Mouse (Mus musculus): Measurements from ENCODE around the gene Lypd9. TPM values are rescaled to one million over a fixed set of nuclear protein-coding genes. Genes with fewer than 3 reads are reported as not detected.
A peak's percentile ranks its signal among the peaks of the same experiment; 100 is the strongest.
"Not testable (repeated sequence)": the region's sequence is repeated elsewhere in the genome, so short reads cannot be mapped to it uniquely, and the experiment has no call there.

The Lypd9 gene
- polyA plus RNA-seq (2012; rRNA removed) (not detected in 2 replicates), polyA plus RNA-seq (2014; fragmentation: Nextera tagmentation; extraction: Ambion mirVana) (not detected in 2 replicates)

- WGBS (ENCODE audit: insufficient replicate concordance): 89% methylated on average over 9 of the region's 9 CpGs
- no peak within 1 kb of the TSS for H3K9ac ChIP-seq (replicated peaks)
- no peak for TF ChIP-seq CTCF (IDR thresholded peaks at IDR 0.05; ENCODE audit: low read depth)
- TF ChIP-seq EP300 (IDR thresholded peaks at IDR 0.05; ENCODE audit: low read depth): no peak
- H3K27me3 ChIP-seq (ENCODE audit: control insufficient read depth, insufficient read depth, low read length): no peaks in the 10 kb centered on the region
- H3K4me3 ChIP-seq (ENCODE audit: insufficient read depth in 1 of 2, low read depth in 2 of 2, low read length in 2 of 2): no peak within 1 kb of the TSS
- no peak within 1 kb of the TSS for H3K4me2 ChIP-seq (ENCODE audit: low read depth)
- DNase-seq (ENCODE audit: low read depth in 3 of 3, low spot score in 3 of 3) (no peak), ATAC-seq (ENCODE audit: insufficient read depth) (no peak)
- no peaks in the 10 kb centered on the region for H3K36me3 ChIP-seq (replicated peaks; ENCODE audit: control insufficient read depth, insufficient read depth, low read depth)
- no peaks in the 10 kb centered on the region for H3K9me3 ChIP-seq (ENCODE audit: control insufficient read depth, low read length)
- H3K27ac ChIP-seq: no peak within 1 kb of the TSS
- no peaks in the 10 kb centered on the region for H3K4me1 ChIP-seq (replicated peaks; ENCODE audit: control insufficient read depth in 2 of 2, insufficient read depth in 2 of 2, low read length in 1 of 2)
These were observed at the start of gene Lypd9 for GRCm38 (mm10) chr11:58452759-58453158. Gene Lypd9 (minus strand): TSS chr11:58452923.

GRCm38 (mm10) chr11:58502472-58502871 lies 49.7 kb upstream of the Lypd9 start, which contains the start of gene Olfr331:
Gene Olfr331 (minus strand): TSS chr11:58502572.
- H3K27me3 ChIP-seq (ENCODE audit: control insufficient read depth, insufficient read depth, low read length); H3K4me3 ChIP-seq (ENCODE audit: insufficient read depth in 1 of 2, low read depth in 2 of 2, low read length in 2 of 2); ATAC-seq (ENCODE audit: insufficient read depth); H3K9ac ChIP-seq (replicated peaks); H3K4me2 ChIP-seq (ENCODE audit: low read depth); H3K36me3 ChIP-seq (replicated peaks; ENCODE audit: control insufficient read depth, insufficient read depth, low read depth); H3K4me1 ChIP-seq (replicated peaks; ENCODE audit: control insufficient read depth in 2 of 2, insufficient read depth in 2 of 2, low read length in 1 of 2); DNase-seq (ENCODE audit: low read depth in 3 of 3, low spot score in 3 of 3); H3K9me3 ChIP-seq (ENCODE audit: control insufficient read depth, low read length); H3K27ac ChIP-seq: not testable (repeated sequence)

- Histone ChIP-seq H3K4me1 (replicated peaks; ENCODE audit: control insufficient read depth in 2 of 2, insufficient read depth in 2 of 2, low read length in 1 of 2) (no peaks in the 10 kb centered on the region), H3K27me3 (ENCODE audit: control insufficient read depth, insufficient read depth, low read length) (no peaks in the 10 kb centered on the region), H3K4me2 (ENCODE audit: low read depth) (no peak overlapping the region), H3K27ac (no peak overlapping the region), H3K4me3 (ENCODE audit: insufficient read depth in 1 of 2, low read depth in 2 of 2, low read length in 2 of 2) (no peak overlapping the region), H3K9ac (replicated peaks) (no peak overlapping the region), H3K9me3 (ENCODE audit: control insufficient read depth, low read length) (no peaks in the 10 kb centered on the region), H3K36me3 (replicated peaks; ENCODE audit: control insufficient read depth, insufficient read depth, low read depth) (no peaks in the 10 kb centered on the region)
- 41% methylated on average over 3 of the region's 3 CpGs for WGBS (ENCODE audit: insufficient replicate concordance)
- ATAC-seq (ENCODE audit: insufficient read depth) (no peak), DNase-seq (ENCODE audit: low read depth in 3 of 3, low spot score in 3 of 3) (no peak)
- TF ChIP-seq CTCF (IDR thresholded peaks at IDR 0.05; ENCODE audit: low read depth): 0 out of 2 replicates have a peak, but pooled peaks have one; percentile 18
- TF ChIP-seq EP300 (IDR thresholded peaks at IDR 0.05; ENCODE audit: low read depth): no peak
These were observed 46.6 kb upstream of the Lypd9 start for GRCm38 (mm10) chr11:58499290-58499689.

- TF ChIP-seq EP300 (IDR thresholded peaks at IDR 0.05; ENCODE audit: low read depth): no peak
- TF ChIP-seq CTCF (IDR thresholded peaks at IDR 0.05; ENCODE audit: low read depth): no peak
- no peak overlapping the region for H3K9ac ChIP-seq (replicated peaks)
- 56% methylated on average over 9 of the region's 9 CpGs for WGBS (ENCODE audit: insufficient replicate concordance)
- H3K36me3 ChIP-seq (replicated peaks; ENCODE audit: control insufficient read depth, insufficient read depth, low read depth): no peaks in the 10 kb centered on the region
- H3K4me1 ChIP-seq (replicated peaks; ENCODE audit: control insufficient read depth in 2 of 2, insufficient read depth in 2 of 2, low read length in 1 of 2): no peaks in the 10 kb centered on the region
- H3K4me3 ChIP-seq (ENCODE audit: insufficient read depth in 1 of 2, low read depth in 2 of 2, low read length in 2 of 2): no peak overlapping the region
- H3K9me3 ChIP-seq (ENCODE audit: control insufficient read depth, low read length): no peaks in the 10 kb centered on the region
- no peaks in the 10 kb centered on the region for H3K27me3 ChIP-seq (ENCODE audit: control insufficient read depth, insufficient read depth, low read length)
- ATAC-seq (ENCODE audit: insufficient read depth) (no peak), DNase-seq (ENCODE audit: low read depth in 3 of 3, low spot score in 3 of 3) (no peak)
- H3K27ac ChIP-seq: no peak overlapping the region
- H3K4me2 ChIP-seq (ENCODE audit: low read depth): no peak overlapping the region
These were observed 46.0 kb upstream of the Lypd9 start for GRCm38 (mm10) chr11:58498761-58499160.

GRCm38 (mm10) chr11:58492455-58492854 lies 39.7 kb upstream of the Lypd9 start, which contains the start of gene Olfr332:
Gene Olfr332 (minus strand): TSS chr11:58492555.
- H3K27me3 ChIP-seq (ENCODE audit: control insufficient read depth, insufficient read depth, low read length): no peaks in the 10 kb centered on the region
- WGBS (ENCODE audit: insufficient replicate concordance): 67% methylated on average over 2 of the region's 2 CpGs
- no peak within 1 kb of the TSS for H3K9ac ChIP-seq (replicated peaks)
- no peak for DNase-seq (ENCODE audit: low read depth in 3 of 3, low spot score in 3 of 3)
- H3K4me3 ChIP-seq (ENCODE audit: insufficient read depth in 1 of 2, low read depth in 2 of 2, low read length in 2 of 2): no peak within 1 kb of the TSS
- H3K4me2 ChIP-seq (ENCODE audit: low read depth): no peak within 1 kb of the TSS
- no peaks in the 10 kb centered on the region for H3K4me1 ChIP-seq (replicated peaks; ENCODE audit: control insufficient read depth in 2 of 2, insufficient read depth in 2 of 2, low read length in 1 of 2)
- TF ChIP-seq EP300 (IDR thresholded peaks at IDR 0.05; ENCODE audit: low read depth) (no peak), CTCF (IDR thresholded peaks at IDR 0.05; ENCODE audit: low read depth) (no peak)
- H3K36me3 ChIP-seq (replicated peaks; ENCODE audit: control insufficient read depth, insufficient read depth, low read depth): no peaks in the 10 kb centered on the region
- ATAC-seq (ENCODE audit: insufficient read depth): no peak
- H3K27ac ChIP-seq: no peak within 1 kb of the TSS
- no peaks in the 10 kb centered on the region for H3K9me3 ChIP-seq (ENCODE audit: control insufficient read depth, low read length)
